Mouse (Mus musculus) cortical plate, adult 2 months (tissue): ENCODE results near the gene Ms4a6b.

Experiments
- CTCF ChIP-seq: fragments of 200-500 bp; IDR thresholded peaks from 2 replicates; pipeline ENCODE4 v1.5.1; 2011; ENCODE audit warnings: mild to moderate bottlenecking, control low read depth, low read length; ENCODE audit not compliant: insufficient read depth; ENCODE audit errors: extremely low read depth
- POLR2A ChIP-seq: fragments of 200-500 bp; IDR thresholded peaks from 2 replicates; pipeline ENCODE4 v1.6.1; 2011; ENCODE audit warnings: mild to moderate bottlenecking, low read length, control low read depth; ENCODE audit not compliant: insufficient read depth; ENCODE audit errors: extremely low read depth

DNA sequence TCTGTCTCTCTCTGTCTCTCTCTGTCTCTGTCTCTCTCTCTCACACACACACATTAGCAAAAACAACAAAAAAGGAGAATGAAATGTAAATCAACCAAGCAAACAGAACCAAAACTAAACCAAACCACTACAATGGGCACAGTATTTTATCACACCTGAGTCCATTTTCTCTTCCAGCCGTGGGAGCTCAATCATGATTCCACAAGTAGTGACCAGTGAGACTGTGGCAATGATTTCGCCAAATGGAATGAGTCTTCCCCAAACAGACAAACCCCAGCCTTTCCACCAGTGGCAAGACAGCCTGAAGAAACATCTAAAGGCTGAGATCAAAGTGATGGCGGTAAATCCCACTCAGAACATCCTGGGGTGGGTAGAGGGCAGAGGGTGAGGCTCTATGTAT lies 3.8 kb downstream of the Ms4a6b start:
- TF ChIP-seq CTCF (no peak), POLR2A (no peak)
